Mouse (Mus musculus) 416B (cell line): ENCODE data around the gene Atpif1.

Experiments
- DNase-seq: peaks from one replicate; pipeline ENCODE4 v3.0.0; 2011; ENCODE audit warnings: low read depth

Atpif1 gene

GRCm38 (mm10) chr4:132526678-132527077 is 6.8 kb downstream of the Atpif1 start:
- peak; percentile 73 for DNase-seq

GRCm38 (mm10) chr4:132524808-132525207 is 8.7 kb downstream of the Atpif1 start:
- no peak for DNase-seq

- no peak for DNase-seq
Measured at GRCm38 (mm10) chr4:132524321-132524741, 9.1 kb downstream of the Atpif1 start.

- DNase-seq: no peak
Measured at GRCm38 (mm10) chr4:132519188-132519587, 14.3 kb downstream of the Atpif1 start.

GRCm38 (mm10) chr4:132518066-132518465 is 15.4 kb downstream of the Atpif1 start:
- DNase-seq: no peak

- DNase-seq: peak; percentile 100
Measured at GRCm38 (mm10) chr4:132515369-132516155, 17.9 kb downstream of the Atpif1 start.

GRCm38 (mm10) chr4:132514555-132515135 is 18.8 kb downstream of the Atpif1 start:
- peak; percentile 92 for DNase-seq

- peak; percentile 97 for DNase-seq
Measured at GRCm38 (mm10) chr4:132513395-132514273, 19.8 kb downstream of the Atpif1 start.

- DNase-seq: no peak
Measured at GRCm38 (mm10) chr4:132512080-132512479, 21.4 kb downstream of the Atpif1 start.

GRCm38 (mm10) chr4:132510352-132510798 is 23.1 kb downstream of the Atpif1 start, which contains the start of gene Sesn2:
Gene Sesn2, minus strand, starts transcription at chr4:132510501.
- peak; percentile 98 for DNase-seq

GRCm38 (mm10) chr4:132509621-132510296 is 23.7 kb downstream of the Atpif1 start:
- peak; percentile 96 for DNase-seq

GRCm38 (mm10) chr4:132507210-132507609 is 26.2 kb downstream of the Atpif1 start:
- DNase-seq: no peak

- no peak for DNase-seq
Measured at GRCm38 (mm10) chr4:132506250-132506649, 27.2 kb downstream of the Atpif1 start.

- no peak for DNase-seq
Measured at GRCm38 (mm10) chr4:132505800-132506199, 27.7 kb downstream of the Atpif1 start.

- DNase-seq: no peak
Measured at GRCm38 (mm10) chr4:132505034-132505738, 28.3 kb downstream of the Atpif1 start.

- no peak for DNase-seq
Measured at GRCm38 (mm10) chr4:132503344-132503743, 30.1 kb downstream of the Atpif1 start.

- no peak for DNase-seq
Measured at GRCm38 (mm10) chr4:132501639-132502038, 31.8 kb downstream of the Atpif1 start.

- DNase-seq: peak; percentile 50
Measured at GRCm38 (mm10) chr4:132494271-132494918, 39.1 kb downstream of the Atpif1 start.

GRCm38 (mm10) chr4:132492178-132493060 is 41.0 kb downstream of the Atpif1 start:
- no peak for DNase-seq

- DNase-seq: peak; percentile 34
Measured at GRCm38 (mm10) chr4:132491748-132492147, 41.7 kb downstream of the Atpif1 start.
